Mouse (Mus musculus): ENCODE data around the gene 1700092M07Rik.

Gene 1700092M07Rik

DNA sequence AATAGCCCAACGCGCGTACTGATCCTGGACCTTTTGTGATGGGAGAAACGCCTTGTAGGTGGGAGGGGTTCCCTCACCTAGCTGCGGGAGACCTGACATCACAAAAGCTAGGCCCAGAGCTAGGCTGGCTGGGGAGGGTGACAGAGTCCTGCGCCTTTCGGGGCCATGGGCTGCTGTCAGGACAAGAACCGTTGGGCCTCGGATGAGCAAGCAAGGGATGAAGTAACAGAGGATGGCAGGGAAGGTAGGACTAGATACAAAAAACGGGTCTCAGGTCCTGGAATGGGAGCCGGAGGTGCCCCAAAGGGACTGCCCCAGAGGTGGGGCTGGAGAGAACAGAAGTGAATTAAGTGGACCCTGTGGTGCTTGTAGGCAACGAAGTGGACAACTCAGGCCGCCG, at the start of gene 1700092M07Rik:
Gene 1700092M07Rik, plus strand, starts transcription at position 116 of the 400 bp plus-strand sequence.
- no peak for DNase-seq (ENCODE audit: low read depth)

DNA sequence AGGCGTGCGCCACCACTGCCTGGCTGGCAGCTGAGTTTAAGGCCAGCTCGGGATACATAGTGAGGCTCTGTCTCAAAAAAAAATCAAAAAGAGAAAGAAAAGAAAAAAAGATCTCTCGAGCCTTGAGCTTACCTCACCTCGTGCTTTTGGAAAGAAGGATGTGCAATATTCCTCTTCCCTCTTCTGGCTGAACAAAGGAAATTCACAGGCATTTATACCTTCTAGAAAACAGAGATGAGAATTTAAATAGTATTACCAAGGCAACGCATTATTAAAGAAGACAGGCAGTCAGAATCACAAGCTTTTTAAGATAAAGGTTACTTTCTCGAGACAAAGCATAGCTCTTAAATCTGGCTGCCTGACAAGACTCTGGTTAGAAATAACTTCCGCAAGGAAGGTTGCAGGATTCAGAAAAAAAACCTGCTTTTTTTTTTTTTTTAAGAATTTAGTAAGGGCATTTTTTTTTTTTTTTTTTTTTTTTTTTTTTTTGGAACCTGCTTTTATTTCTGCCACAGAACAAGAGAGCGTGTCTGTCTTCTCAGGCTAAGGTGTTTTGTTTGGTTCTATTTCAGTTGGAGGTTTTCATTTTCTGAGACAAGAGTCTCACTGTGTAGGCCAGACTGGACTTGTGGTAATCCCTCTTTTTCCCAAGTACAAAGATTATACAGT, 48.5 kb upstream of the 1700092M07Rik start:
- no peak for DNase-seq (ENCODE audit: low read depth)

DNA sequence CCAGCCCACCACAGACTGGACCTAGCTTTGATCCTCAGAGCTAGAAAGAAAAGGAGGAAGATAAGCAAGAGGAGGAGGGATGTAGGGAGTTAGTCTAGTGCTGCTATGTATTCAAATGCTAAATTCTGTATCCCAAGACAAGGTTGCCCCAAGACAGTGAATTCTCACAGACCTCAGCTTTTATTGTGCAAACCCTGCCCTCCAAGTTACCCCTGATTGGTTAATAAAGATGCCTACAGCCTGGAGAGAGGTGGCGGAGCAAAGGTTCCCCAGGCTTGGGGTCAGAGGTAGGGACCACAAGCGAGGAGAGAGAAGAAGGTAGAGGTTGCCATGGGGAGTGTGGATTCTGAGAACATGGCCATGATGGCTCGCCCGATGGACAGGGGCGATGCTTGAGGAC, 47.8 kb upstream of the 1700092M07Rik start:
- no peak for DNase-seq (ENCODE audit: low read depth)

DNA sequence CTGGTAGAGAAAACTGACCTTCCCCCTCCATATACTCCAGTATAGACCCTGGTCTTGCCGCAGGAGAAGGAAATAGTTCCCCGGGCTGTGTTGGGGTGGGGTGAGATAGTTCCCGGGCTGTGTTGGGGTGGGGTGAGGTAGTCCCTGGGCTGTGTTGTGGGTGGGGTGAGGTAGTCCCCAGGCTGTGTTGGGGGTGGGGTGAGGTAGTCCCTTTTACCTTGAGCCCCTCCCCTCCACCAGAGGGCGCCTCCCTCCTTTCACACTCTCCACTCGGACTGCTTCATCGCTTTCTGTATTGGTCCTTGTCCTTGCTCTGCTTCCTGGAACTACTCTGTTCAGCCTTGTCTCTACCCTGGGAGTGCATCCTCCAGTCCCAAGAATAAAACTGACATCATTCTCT, 45.2 kb upstream of the 1700092M07Rik start:
- DNase-seq (ENCODE audit: low read depth) = no peak

DNA sequence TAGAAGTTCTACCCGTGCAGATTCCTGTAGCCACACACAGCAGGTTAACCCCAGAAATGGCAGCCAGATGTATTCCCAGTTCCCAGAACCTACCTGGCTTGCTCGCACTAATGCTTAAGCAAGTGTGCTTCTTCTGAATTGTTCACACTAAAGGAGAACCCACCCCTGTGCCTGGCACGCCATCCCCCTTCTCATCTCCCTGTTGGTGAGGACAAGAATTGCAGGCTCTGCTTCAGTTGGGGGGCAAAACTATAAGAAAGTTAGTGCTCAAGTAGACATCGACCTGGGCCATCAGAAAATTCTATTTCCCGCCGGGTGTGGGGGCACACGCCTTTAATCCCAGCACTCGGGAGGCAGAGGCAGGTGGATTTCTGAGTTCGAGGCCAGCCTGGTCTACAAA, 40.9 kb upstream of the 1700092M07Rik start:
- DNase-seq (ENCODE audit: low read depth) = no peak

DNA sequence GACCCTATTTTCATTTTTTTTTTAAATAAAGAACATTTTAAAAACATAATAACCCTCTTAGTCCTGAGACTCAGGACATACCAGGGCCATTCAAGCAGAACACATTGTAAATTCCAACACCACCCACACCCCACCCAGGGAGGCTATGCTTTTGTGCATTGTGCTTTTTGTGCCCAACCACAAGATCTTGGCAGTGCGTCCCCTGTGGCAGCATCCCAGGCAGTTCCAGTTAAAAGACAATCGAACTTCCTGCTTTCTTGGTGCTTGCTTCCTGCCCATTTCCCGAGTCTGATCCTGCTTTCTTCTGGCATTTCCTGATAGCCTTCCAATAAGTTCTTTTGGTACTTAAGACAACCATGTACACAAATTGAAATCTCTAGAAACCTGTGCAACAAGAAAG, 38.1 kb upstream of the 1700092M07Rik start:
- DNase-seq (ENCODE audit: low read depth) = no peak

DNA sequence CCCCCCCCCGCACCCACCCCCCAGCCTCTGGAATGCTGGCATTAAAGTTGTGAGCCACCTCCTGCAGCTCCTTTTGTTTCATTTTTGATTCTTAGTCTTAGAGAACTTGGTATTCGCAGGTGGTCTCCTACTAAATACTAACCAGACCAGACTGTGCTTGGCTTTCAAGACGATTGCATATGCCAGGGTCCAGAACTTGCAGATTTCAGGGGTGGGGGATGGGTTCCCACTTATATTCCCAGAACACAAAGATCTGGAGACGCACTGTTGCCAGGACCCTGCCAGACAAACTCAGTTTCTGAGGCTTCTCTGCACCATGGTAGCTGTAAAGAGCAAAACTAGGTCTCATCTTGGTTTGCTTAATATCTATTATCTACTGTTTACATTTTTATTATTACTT, 36.9 kb upstream of the 1700092M07Rik start:
- no peak for DNase-seq (ENCODE audit: low read depth)

DNA sequence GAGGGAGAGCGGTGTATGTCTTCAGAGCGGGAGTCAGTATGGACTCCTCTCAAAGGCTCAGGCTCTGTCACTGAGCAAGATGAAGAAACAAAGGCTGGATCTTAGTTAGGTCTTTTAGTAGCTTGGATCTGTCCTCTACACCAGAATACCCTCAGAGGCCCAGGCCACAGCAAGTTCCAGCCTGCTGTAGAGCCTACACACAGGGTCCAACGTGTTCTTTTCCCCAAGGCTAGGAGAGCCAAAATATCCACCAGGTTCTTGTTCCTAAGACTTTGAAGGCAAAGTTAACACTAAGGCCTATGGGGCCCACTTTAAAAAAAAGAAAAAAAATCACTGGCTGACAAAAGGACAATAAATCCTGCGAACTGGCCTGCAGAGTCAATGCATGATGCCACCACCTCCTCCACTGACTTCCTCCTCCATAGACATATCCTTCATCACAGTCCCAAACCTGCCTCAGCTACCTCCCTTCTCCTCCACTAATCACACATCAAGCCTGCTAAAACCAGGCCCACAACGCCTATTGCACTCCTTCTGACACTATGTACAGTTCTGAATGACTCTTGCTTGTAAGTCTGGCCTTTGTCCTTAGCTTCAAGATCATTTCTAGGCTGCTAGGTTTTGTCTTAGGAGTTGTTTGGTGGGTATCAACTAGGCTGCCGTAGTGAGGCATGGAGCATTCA, 35.4 kb upstream of the 1700092M07Rik start:
- no peak for DNase-seq (ENCODE audit: low read depth)

DNA sequence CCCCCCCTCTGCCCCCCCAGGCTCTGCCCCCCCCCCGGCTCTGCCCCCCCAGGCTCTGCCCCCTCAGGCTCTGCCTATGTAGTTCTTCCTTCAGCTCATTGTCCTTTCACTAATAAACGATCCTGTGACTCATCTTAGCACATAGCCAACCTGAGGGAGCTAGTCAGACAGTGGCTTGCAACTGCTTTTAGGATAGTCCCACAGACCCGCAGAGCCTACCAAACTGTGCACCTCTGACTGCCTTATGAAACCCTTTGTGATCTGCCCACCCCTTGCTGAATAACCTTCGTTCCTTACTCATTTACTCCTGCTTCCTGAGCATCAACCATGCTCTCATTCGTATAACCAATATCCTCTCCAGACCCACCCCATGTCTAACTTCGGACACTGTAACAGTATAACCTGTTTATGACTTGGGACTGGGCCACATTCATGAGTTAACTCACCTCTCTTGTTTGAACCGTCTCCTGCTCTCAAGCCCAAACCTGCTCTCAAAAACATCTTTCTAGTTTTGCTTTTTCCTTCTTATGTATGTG, 34.3 kb upstream of the 1700092M07Rik start:
- no peak for DNase-seq (ENCODE audit: low read depth)

DNA sequence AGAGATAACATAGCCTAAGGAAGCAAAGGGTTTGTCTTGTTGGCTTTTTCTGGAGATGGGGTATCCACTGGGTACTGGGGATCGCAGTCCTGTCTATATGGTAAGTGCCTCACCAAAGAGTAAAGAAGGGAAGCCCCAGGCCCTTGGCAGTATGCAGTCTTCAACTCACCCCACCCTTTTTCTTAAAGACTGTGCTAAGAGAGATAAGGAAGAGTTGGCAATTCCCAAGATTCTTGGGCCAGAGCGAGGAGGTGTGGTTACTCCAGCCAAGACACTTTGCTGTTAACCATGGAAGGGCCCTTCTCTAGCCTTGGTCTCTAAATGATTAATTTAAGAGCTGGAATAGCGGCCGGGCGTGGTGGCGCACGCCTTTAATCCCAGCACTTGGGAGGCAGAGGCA, 33.6 kb upstream of the 1700092M07Rik start:
- DNase-seq (ENCODE audit: low read depth) = no peak

DNA sequence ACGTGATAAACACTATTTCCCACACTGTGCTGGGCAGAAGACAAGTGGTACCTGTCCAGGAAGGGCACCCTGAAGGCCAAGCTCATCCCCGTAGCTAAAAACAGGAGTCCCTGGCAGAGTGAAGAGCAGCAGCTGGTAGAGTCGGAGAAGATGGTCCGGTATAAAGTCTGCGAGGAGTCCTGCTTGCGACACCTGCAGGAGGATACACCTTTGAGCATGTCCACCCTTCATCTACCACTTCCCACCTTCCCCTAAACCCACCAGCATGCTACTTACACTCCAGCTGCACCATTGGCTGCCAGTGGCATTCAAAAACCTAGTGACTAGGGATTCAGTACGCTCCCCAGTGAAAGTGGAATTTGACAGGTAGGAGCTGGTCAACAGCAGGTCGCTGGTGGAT, 31.6 kb upstream of the 1700092M07Rik start:
- DNase-seq (ENCODE audit: low read depth) = no peak

DNA sequence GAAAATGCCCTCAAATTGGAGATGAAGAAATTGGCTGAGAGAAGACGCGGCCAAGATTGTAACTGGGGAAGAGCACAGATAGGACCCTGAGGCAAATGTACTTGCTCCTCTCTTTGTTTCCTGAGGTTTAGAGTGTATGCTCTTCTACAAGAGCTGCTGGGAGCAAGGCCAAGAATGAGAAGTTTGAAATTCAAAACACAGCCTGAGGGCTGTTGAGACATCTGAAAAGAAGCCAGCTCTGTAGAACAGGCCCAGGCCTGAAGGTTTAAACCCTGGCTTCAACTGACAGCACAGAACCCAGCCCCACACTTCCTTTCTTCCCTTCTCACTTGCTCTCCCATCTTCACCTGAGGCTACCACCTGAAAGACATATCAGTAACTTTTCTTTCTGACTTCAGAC, 30.5 kb upstream of the 1700092M07Rik start:
- no peak for DNase-seq (ENCODE audit: low read depth)

DNA sequence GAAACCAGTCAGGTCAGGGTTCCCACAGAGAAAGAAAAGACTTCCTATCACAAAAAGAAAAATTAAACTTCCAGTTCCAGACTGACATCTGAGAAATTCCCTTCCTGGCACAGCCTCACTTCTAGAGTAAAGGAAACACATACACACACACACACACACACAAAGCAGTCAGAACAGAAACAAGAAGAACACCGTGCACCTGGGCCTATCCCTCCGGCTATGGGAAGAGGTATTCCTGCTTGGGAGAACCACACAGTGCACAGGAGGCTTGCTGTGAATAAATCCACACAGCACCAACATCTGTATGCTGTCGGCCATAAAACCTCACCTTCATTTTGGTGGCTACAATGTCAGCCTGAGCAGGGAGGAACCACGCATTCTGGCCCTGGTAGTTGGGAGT, 29.0 kb upstream of the 1700092M07Rik start:
- DNase-seq (ENCODE audit: low read depth) = no peak

DNA sequence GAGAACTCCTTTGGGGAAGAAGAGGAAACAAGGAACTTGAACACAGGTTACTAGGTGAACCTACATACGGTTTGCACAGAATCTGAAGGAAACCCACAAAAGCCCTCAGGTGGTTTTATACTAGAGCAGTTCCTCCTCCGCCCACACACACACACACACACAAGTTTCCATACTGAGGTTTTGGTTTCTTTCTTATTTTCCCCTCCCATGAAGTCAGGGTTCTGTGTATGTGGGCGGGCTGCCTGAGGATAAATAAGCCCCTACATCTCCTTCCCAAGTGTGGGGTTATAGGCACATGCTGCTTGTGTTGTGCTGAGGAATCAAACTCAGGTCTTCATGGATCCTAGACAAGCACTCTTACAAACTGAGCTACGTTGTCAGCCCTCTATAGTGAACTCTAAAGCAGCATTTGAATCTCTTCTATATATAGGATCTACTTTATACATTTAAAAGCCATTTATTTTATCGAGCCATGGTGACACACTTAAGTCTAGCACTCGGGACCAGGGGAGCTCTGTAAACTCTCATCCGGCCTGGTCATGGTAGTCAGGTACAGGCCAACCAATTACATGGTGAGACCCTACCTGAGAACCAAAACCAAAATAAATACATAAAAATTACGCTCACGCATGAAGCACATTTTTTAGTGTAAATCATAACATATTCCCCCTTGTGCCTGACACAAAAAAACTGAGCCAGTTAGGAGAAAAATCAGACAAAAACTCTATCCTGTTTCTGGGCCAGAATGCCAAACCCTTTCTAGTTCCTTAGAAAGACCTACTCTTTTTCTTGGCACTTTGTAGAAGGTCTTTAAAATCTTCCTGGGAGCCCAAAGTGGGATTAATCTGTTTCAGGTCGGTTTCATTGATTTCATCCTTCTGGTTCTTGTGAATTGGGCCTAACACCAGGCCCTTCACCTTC, 28.3 kb upstream of the 1700092M07Rik start:
- no peak for DNase-seq (ENCODE audit: low read depth)

DNA sequence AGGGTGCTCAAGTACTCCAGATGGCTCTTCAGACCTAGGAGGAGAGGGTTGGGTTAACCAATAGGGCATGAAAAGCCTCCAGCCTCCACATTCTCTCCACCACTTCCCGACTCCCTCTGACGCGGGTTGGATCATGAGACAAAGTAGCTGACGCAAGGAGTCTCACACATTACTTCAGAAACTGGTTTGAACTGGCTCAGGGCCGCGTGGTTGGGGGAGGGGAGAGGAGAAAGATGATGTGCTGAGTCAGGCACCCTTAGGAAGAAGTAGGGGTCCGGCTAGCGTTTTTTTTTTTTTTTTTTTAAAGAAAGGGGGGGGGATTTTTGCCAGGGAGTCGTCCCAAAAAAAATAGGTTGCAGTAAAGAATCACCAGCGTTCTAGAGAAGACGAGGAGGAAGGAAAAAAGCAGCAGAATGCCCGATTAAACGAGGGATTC, 27.6 kb upstream of the 1700092M07Rik start:
- peak; percentile 90 for DNase-seq (ENCODE audit: low read depth)

DNA sequence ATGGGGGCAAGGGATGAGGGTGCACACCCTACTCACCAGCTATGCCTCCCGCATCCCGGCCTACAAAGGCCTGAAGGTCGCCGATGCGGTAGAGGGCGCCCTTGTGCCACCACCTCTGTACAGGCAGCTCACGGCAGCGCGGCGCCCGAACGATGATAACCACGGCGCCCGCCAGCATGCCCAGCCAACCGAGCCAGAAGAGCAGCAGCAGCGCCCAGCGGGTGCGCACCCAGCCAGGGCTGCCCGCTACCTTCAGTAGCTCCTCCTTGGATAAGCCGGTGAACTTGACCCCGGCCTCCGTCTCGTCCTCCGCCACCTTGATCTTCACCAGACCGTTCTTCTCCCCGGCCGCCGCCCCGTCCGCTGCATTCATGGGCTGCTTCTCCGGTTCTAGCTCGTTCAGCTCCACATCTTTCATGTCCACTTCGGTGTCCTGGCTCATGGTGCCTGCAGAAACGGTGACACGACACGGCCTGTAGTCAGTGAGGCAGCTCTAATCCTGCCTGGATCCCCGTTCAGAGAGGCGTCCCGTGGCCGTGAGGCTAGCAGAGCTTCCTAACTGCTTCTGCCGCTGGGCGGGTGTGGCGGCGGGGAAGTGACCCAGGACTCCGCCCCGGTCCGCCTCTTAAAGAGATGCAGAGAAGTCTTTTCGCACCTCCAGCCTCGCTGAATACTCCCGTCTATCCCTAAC, 27.1 kb upstream of the 1700092M07Rik start:
- no peak for DNase-seq (ENCODE audit: low read depth)

DNA sequence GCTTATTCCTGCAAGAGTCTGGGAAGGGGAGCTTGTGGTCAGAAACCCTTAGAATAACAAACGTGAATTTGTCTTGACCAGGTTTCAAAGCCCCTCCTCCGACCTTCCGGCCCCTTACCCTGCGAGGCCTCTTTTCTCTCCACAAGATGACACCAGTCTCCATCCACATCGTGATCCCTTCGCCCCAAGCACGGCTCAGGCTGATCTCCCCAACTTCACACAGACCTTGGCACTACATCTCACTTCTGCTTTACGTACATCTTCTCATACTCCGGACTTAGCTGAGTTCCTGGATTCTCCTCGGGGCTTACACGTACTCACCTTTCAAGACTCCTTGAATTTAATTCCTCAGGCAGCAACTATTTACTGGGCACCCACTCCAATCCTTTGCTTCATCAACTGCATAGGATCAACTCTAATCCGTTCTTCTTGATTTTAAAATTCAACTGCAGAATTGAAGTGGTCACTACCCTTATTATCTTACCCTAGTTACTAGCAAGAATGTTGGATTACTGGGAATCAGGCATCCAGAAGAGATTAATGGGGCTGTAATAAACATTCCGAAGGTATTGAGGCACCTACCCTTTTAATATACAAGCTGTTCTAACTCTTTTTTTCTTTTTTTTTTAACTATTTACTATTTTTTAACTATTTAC, 26.4 kb upstream of the 1700092M07Rik start:
- DNase-seq (ENCODE audit: low read depth) = no peak

DNA sequence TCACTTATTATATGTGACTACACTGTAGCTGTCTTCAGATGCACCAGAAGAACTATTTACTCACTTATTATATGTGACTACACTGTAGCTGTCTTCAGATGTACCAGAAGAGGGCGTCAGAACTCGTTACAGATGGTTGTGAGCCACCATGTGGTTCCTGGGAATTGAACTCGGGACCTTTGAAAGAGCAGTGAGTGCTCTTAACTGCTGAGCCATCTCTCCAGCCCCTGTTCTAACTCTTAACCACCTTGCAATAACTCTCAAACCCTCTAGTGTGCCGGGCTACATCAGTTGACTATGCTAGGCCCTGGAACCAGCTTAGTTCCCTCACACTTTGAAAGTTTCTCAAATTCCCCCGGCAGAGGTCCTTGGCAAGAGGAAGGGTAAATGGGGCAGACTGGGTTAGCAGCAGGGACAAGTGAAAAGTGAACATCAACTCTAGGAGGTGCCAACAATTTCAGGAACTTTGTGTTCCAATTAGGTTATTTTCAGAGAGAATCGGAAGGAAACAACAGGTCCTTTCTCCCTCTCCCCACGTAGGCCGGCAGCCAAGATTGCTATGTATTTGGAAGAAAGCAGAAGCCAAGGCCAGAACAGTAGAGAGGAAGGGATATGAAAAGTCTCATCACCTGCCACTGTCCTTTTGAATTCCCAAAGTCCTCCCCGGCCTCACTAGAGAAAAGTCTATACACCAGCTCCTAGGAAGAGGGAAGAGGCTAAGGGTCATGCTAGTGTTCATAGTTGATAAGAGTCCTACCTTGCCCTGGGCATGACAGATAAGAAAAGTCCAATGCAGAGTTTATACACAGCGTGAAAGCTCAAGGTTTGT, 25.7 kb upstream of the 1700092M07Rik start:
- DNase-seq (ENCODE audit: low read depth) = no peak

DNA sequence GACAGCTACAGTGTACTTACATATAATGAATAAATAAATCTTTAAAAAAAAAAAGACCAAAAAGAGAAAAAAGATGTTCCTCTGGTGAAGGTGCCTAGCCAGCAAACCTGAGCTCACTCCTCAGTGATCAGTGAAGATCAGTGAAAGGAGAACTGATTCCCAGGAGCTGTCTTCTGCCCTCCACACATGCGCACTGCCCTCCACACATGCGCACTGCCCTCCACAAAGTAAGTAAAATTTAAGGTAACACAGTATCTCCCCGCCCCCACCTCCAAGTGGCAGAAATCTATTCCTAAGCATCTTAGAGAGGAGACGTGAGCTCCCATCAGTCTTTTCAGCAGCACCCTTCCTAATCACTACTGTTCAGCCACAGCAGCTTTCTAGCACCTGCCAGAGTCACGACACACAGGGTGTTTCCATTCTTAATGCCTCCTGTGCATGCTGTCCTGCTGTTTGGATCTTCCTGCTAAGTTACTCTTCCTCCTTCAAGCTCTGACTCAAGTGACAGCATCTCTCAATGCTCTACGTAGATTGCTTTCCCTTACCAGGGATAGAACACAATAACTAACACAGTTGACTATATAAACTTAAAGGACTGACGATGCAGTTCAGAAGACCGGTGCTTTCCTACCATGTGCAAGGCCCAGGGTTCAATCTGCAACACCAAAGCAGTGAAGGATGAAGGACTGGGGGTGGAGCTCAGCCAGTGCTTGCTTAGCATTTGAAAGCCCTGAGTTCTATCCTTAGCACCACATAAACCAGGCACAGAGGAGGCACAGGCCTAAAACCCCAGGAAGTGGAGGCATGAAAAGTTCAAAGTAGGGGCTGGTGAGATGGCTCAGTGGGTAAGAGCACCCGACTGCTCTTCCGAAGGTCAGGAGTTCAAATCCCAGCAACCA, 24.4 kb upstream of the 1700092M07Rik start:
- no peak for DNase-seq (ENCODE audit: low read depth)
